Mouse (Mus musculus) regulatory T cell (primary cell): ENCODE measurements around the gene Cd72.

ENCODE experiments used
- in situ Hi-C: fragments of 300-600 bp; cut with MboI, MseI; formaldehyde crosslinking; loops from one replicate; pipeline ENCODE4 v1.15.1; 2025; ENCODE audit warnings: high pct_unique_total_duplicates

Cd72 gene

GRCm38 (mm10) chr4:43407071-43407920 is 47.1 kb downstream of the Cd72 start:
- in situ Hi-C loops, result no loop called here

- in situ Hi-C loops, result no loop called here
These were observed 48.1 kb downstream of the Cd72 start for GRCm38 (mm10) chr4:43406162-43406971.

- in situ Hi-C loops, result no loop called here
These were observed 49.7 kb downstream of the Cd72 start for GRCm38 (mm10) chr4:43404697-43405096.

- in situ Hi-C loops, result no loop called here
These were observed 52.2 kb downstream of the Cd72 start for GRCm38 (mm10) chr4:43402212-43402611.

- in situ Hi-C loops, result no loop called here
These were observed 52.9 kb downstream of the Cd72 start for GRCm38 (mm10) chr4:43401486-43401885.

DNA sequence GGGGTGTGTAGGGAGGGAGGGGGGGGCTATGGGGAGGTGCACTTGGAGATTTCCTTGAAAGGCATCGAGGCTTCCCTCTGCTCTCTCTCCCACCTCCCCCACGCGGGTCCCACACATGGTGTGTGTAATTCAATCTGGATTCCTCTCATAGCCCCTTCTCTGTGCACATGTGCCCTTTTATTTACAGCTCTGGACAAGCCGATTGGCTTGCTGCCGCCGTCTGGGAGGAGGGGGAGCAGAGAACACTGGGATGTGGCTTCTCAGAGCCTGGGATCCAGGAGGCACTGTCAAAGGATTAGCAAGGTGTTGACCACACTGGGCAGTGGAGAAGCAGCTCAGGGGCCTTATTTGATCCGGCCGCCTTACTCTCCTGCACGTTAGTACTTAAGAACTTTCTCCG is 53.5 kb downstream of the Cd72 start:
- in situ Hi-C loops, result no loop called here

GRCm38 (mm10) chr4:43399391-43400131 is 54.9 kb downstream of the Cd72 start:
- in situ Hi-C loops, result no loop called here

- in situ Hi-C loops, result no loop called here
These were observed 55.5 kb downstream of the Cd72 start for GRCm38 (mm10) chr4:43398829-43399331.

- in situ Hi-C loops, result no loop called here
These were observed 56.4 kb downstream of the Cd72 start for GRCm38 (mm10) chr4:43398014-43398413.
